Mouse (Mus musculus) adrenal gland, adult 2 months (tissue): ENCODE data around the gene Krtap24-1. TPM values are rescaled to one million over a fixed set of nuclear protein-coding genes. Genes with fewer than 3 reads are reported as not detected.

Experiments
- DNase-seq: peaks from one replicate; pipeline ENCODE4 v3.0.0; 2021
- long read RNA-seq: library from polyadenylated mRNA; stranded (forward); transcript quantifications from one replicate; pipeline ENCODE4 v2.0.0, GENCODE M21; 2021
- polyA plus RNA-seq: library from polyadenylated mRNA; depleted of rRNA; stranded (reverse); fragments of >200 nt; gene quantifications from 2 replicates; pipeline ENCODE4 v1.2.3, GENCODE M21; 2012; rRNA removed
- total RNA-seq, 2 experiments: library from RNA; stranded (reverse); gene quantifications; 2 replicates each; pipeline ENCODE4 v1.2.3; 2021

The Krtap24-1 gene
- total RNA-seq (not detected), polyA plus RNA-seq (not detected in 2 replicates)
- long read RNA-seq: 0 reads

DNA sequence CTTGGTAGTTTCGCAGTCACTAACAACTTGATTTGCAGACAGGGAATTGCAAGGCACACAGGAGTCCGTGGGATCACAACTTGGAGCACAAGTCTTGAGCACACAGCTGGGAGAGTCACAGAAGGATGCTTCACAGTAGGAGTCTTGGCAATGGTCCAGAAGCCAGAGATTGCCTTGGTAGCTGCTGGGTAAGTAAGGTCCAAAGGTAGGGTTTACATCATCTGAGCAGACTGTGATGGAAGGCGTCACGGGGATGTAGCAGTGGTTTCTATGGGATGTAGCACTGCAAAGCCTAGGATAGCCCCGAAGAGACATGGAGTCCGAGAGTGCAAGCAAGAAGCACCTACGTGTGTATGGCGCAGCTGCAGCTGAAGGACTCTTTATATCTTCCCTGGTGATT is at the start of gene Krtap24-1:
Gene Krtap24-1, minus strand, starts transcription at position 358 of the 400 bp plus-strand sequence.
- DNase-seq: no peak

GRCm38 (mm10) chr16:88657426-88657825 is 45.3 kb upstream of the Krtap24-1 start:
- no peak for DNase-seq

GRCm38 (mm10) chr16:88651952-88652351 is 39.9 kb upstream of the Krtap24-1 start:
- no peak for DNase-seq

GRCm38 (mm10) chr16:88651082-88651481 is 39.0 kb upstream of the Krtap24-1 start:
- no peak for DNase-seq

GRCm38 (mm10) chr16:88647358-88647846 is 35.3 kb upstream of the Krtap24-1 start, which contains the start of gene Krtap26-1:
Gene Krtap26-1 (minus strand): TSS chr16:88647796.
- no peak for DNase-seq

DNA sequence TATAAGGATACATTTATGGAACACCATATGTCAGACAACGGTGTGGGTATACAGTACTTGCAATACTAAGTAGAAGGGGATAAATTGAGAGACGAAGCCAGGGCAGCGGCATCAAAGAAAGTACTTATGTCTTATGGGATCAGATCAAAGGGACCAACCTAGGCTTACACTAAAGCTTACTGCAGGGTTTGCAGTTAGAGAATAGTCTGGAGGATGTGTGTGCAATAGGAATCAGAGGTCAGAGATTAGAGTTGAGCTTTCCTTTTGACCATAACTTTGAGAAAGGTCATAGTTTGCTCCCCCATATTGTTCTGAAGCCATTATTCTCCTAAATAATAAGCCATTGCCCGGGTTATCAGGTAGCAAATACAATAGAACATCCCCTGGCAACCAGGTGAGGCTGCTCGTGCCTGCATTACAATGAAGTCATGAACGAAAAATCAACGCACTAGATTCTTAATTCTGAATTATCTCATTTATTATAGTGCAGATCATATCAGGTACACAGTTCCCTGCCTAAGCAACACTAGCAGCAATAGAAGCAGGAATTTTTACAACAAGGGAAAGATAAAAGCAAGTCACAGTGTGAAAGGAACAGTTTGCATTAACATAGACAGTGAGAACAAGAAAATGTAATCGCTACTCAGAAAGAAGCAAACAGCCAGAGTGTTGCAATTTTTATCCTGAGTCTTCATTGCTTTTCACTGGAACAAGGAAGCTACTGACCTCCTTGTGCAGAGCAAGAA is 34.5 kb upstream of the Krtap24-1 start:
- no peak for DNase-seq

- no peak for DNase-seq
These were observed 28.0 kb upstream of the Krtap24-1 start for GRCm38 (mm10) chr16:88640053-88640452.

DNA sequence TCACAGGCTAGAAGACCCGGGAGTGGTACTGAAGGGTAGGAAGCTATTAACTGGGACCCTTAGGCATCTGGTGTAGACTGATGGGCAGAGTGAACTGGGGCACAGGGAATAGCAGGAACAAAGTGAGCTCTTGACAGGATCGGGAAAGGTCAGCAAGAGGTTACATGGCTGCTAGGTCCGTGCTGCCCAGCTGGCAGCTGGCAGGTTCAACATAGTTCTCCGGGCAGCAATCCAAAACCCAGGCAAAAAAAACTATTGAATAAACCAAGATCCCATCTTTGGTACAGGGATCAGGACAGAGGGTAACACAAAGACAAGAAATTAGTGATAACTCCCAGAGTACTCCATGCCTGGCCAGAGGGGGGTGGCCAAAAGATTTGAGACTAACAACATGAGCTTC is 23.1 kb upstream of the Krtap24-1 start:
- peak; percentile 4 for DNase-seq

- DNase-seq: no peak
These were observed 19.4 kb upstream of the Krtap24-1 start for GRCm38 (mm10) chr16:88631474-88631873.

DNA sequence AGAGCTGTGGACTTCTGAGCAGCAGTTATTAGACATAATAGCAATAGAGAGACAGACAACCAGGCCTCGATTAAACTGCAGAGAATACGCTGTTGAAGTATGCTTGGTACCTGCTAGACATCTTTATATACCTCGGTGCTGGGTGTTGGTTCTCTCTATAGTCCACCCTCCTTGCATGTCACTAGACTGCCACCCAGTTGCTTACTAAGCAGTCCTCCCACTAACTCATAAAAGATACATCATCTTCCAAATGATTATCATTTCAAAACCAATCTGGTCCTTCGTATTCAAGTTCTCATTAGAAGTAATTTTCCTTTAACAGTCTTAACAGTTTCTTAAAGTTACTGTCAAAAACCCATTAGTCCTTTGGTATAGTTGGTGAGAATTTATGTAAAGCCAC is 15.5 kb upstream of the Krtap24-1 start, which contains the start of gene 2310079G19Rik:
Gene 2310079G19Rik, minus strand, starts transcription at position 101 of the 400 bp plus-strand sequence.
- DNase-seq: no peak

- DNase-seq: no peak
These were observed 633 bp upstream of the Krtap24-1 start for GRCm38 (mm10) chr16:88612712-88613111.

GRCm38 (mm10) chr16:88604570-88604969 is 7.5 kb downstream of the Krtap24-1 start:
- no peak for DNase-seq

- no peak for DNase-seq
These were observed 9.6 kb downstream of the Krtap24-1 start for GRCm38 (mm10) chr16:88602464-88602863.

GRCm38 (mm10) chr16:88600303-88600702 is 11.8 kb downstream of the Krtap24-1 start:
- no peak for DNase-seq

DNA sequence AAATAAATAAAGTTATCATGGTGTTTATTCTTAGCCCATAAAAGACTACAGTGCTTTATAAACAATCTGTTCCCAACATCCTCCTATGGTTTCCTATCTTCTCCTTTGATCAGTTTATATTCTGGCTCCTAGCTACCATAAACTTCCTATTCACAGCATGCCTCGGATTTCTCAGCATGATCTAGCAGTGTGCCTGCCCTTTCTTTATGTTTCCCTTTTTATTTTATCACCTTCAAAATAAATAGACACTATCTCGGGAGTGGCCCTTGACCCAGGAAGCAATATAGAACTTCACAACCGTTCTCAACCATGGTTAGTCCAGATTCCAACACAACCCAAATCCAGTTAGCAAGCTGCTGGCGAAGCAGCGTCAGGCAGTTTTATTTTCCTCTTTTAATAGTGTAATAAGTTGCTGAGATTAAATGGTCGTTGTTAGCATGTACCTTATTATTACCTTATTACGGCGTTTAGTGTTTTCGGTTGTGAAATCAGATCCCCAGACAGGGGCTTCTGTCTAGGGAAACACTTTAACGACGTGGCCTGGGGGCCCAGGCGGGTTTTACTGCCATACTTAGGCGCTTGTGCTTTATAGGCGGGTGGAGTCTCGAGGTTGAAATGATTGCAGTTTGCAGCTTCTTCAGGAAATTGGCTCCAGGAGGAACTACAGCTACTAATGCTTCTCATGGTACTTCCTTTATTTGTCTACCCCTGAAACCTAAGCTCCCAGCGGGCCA is 12.4 kb downstream of the Krtap24-1 start:
- no peak for DNase-seq

DNA sequence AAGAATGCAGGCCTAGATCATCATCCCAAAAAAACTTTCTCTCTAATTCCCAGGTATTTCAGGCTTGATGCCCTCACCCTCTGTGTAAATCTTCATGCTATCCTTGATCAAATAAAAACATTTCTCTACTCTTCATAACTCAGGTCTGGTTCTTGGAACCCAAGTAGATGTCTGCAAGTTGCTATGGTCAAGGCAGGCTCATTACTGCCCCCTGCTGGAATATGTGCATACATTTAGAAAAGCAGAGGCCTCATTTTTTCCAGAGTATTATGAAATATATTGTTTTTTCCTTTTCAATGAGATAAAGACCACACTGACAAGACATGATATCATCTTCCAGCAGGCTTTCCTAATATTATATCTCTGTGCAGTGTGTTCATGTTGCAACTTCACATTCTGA is 19.3 kb downstream of the Krtap24-1 start:
- peak; percentile 6 for DNase-seq

- no peak for DNase-seq
These were observed 28.7 kb downstream of the Krtap24-1 start for GRCm38 (mm10) chr16:88583338-88583737.

GRCm38 (mm10) chr16:88575885-88576679 is 36.0 kb downstream of the Krtap24-1 start:
- DNase-seq: peak; percentile 20

- DNase-seq: no peak
These were observed 39.1 kb downstream of the Krtap24-1 start for GRCm38 (mm10) chr16:88572904-88573404.

DNA sequence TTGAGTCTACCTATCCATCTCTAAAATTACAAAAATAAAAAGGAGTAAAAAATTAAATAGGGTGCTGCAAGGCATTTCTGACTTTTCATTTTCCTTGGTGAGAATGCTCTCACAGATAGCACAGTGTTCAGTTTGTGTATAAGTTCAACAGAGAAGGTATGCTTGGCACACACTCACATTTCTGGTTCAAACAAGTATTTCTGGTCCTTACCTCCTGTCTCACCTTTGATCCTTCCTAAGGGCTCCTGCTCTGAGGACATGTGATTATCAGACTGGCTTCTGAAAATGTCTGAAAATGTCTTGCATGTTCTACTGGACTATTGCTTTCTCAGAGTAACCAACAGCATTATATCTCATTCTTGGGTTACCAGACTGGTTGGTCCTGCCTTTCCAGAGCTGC is 41.9 kb downstream of the Krtap24-1 start:
- DNase-seq: no peak

DNA sequence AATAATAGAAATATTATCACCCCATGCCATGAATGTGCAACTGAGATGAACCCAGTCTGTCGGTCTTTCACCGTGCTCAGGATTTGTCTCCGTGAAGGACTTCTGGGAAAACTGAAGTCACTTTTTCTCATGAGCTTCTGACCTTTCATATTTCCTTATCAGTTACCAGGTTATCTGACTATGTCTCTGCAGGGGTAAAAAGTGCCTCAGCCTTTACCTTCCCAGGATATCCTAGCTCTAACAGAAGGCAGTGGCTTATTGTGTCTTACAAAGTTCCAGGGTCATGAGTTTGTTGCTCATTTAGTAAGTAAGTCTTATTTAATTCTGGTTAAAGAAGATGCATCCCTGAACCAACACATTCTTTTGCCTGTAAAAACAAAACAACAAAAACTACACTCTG is 42.3 kb downstream of the Krtap24-1 start:
- no peak for DNase-seq

DNA sequence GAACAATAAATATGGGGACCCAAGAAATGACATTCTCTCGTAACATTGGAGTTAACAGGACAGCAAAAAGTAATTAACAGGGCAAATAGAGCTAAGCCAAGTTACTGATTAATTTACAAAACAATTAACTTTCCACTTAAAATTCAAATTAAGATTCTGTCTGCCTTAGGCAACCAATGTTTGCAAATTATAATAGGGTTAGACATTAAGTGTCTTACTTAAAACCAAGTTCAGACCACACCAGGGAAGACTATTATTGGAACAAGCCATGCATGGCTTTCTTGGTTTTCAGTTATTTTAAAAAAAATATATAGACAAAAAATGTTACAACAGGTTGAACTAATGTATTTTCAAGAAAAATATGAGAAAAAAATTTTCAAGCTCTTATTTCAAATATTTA is 43.0 kb downstream of the Krtap24-1 start:
- DNase-seq: no peak
